Mouse (Mus musculus): ENCODE results near the gene Defb10. TPM values are rescaled to one million over a fixed set of nuclear protein-coding genes. Genes with fewer than 3 reads are reported as not detected.
"Not testable (repeated sequence)": the region's sequence is repeated elsewhere in the genome, so short reads cannot be mapped to it uniquely, and the experiment has no call there.

The Defb10 gene
- total RNA-seq (2014; fragmentation: Nextera tagmentation) (not detected in 2 replicates), total RNA-seq (2017) (not detected in 2 replicates)

- ATAC-seq (replicated peaks; ENCODE audit: low FRiP score, low TSS enrichment, poor library complexity, severe bottlenecking) = not testable (repeated sequence)
Observed at GRCm38 (mm10) chr8:21858586-21858985, at the start of gene Defb10. Gene Defb10, plus strand, starts transcription at chr8:21858901.

- not testable (repeated sequence) for ATAC-seq (replicated peaks; ENCODE audit: low FRiP score, low TSS enrichment, poor library complexity, severe bottlenecking)
Observed at GRCm38 (mm10) chr8:21885321-21885720, 26.6 kb downstream of the Defb10 start, which contains the start of gene Defb9. Gene Defb9, minus strand, starts transcription at chr8:21885421.

- ATAC-seq (replicated peaks; ENCODE audit: low FRiP score, low TSS enrichment, poor library complexity, severe bottlenecking) = not testable (repeated sequence)
Observed at GRCm38 (mm10) chr8:21906290-21906689, 47.6 kb downstream of the Defb10 start, which contains the start of gene Defb11. Gene Defb11, minus strand, starts transcription at chr8:21906412.

Other genes with a start within 250 kb of the Defb10 start
- not detected in 2 replicates for gene Defa26, start 240.7 kb upstream of the Defb10 start, total RNA-seq (2014; fragmentation: Nextera tagmentation)
- gene Defa26, start 240.7 kb upstream of the Defb10 start, total RNA-seq (2017) = not detected in 2 replicates
- not detected in 2 replicates for gene Defa17, start 203.1 kb upstream of the Defb10 start, total RNA-seq (2014; fragmentation: Nextera tagmentation)
- not detected in 2 replicates for gene Defa17, start 203.1 kb upstream of the Defb10 start, total RNA-seq (2017)
- gene Defa34, start 193.1 kb upstream of the Defb10 start, total RNA-seq (2014; fragmentation: Nextera tagmentation) = not detected in 2 replicates
- gene Defa34, start 193.1 kb upstream of the Defb10 start, total RNA-seq (2017) = not detected in 2 replicates
- gene AY761184, start 155.3 kb upstream of the Defb10 start, total RNA-seq (2014; fragmentation: Nextera tagmentation) = not detected in 2 replicates
- not detected in 2 replicates for gene AY761184, start 155.3 kb upstream of the Defb10 start, total RNA-seq (2017)
- gene Defa24, start 124.4 kb upstream of the Defb10 start, total RNA-seq (2014; fragmentation: Nextera tagmentation) = not detected in 2 replicates
- not detected in 2 replicates for gene Defa24, start 124.4 kb upstream of the Defb10 start, total RNA-seq (2017)
- not detected in 2 replicates for gene Defb50, start 35.4 kb upstream of the Defb10 start, total RNA-seq (2014; fragmentation: Nextera tagmentation)
- not detected in 2 replicates for gene Defb50, start 35.4 kb upstream of the Defb10 start, total RNA-seq (2017)
- gene Defb2, start 19.0 kb upstream of the Defb10 start, total RNA-seq (2014; fragmentation: Nextera tagmentation) = not detected in 2 replicates
- gene Defb2, start 19.0 kb upstream of the Defb10 start, total RNA-seq (2017) = not detected in 2 replicates
- not detected in 2 replicates for gene Defb9, start 26.5 kb downstream of the Defb10 start, total RNA-seq (2014; fragmentation: Nextera tagmentation)
- not detected in 2 replicates for gene Defb9, start 26.5 kb downstream of the Defb10 start, total RNA-seq (2017)
- gene Defb11, start 47.5 kb downstream of the Defb10 start, total RNA-seq (2014; fragmentation: Nextera tagmentation) = not detected in 2 replicates
- gene Defb11, start 47.5 kb downstream of the Defb10 start, total RNA-seq (2017) = not detected in 2 replicates
- gene Defb15, start 73.8 kb downstream of the Defb10 start, total RNA-seq (2014; fragmentation: Nextera tagmentation) = not detected in 2 replicates
- gene Defb15, start 73.8 kb downstream of the Defb10 start, total RNA-seq (2017) = not detected in 2 replicates
- gene Defb35, start 79.5 kb downstream of the Defb10 start, total RNA-seq (2014; fragmentation: Nextera tagmentation) = not detected in 2 replicates
- not detected in 2 replicates for gene Defb35, start 79.5 kb downstream of the Defb10 start, total RNA-seq (2017)
- gene Defb13, start 87.9 kb downstream of the Defb10 start, total RNA-seq (2014; fragmentation: Nextera tagmentation) = not detected in 2 replicates
- gene Defb13, start 87.9 kb downstream of the Defb10 start, total RNA-seq (2017) = not detected in 2 replicates
- gene Fam90a1a, start 99.8 kb downstream of the Defb10 start, total RNA-seq (2014; fragmentation: Nextera tagmentation) = not detected in 2 replicates
- gene Fam90a1a, start 99.8 kb downstream of the Defb10 start, total RNA-seq (2017) = not detected in 2 replicates
- not detected in 2 replicates for gene Ccdc70, start 110.9 kb downstream of the Defb10 start, total RNA-seq (2014; fragmentation: Nextera tagmentation)
- not detected in 2 replicates for gene Ccdc70, start 110.9 kb downstream of the Defb10 start, total RNA-seq (2017)
- 50.4 and 51.5 TPM in 2 replicates for gene Atp7b, start 201.4 kb downstream of the Defb10 start, total RNA-seq (2014; fragmentation: Nextera tagmentation)
- gene Atp7b, start 201.4 kb downstream of the Defb10 start, total RNA-seq (2017) = 14.3 and 29.1 TPM in 2 replicates
- gene Alg11, start 201.8 kb downstream of the Defb10 start, total RNA-seq (2014; fragmentation: Nextera tagmentation) = 15.7 and 19.1 TPM in 2 replicates
- 19.9 and 22.9 TPM in 2 replicates for gene Alg11, start 201.8 kb downstream of the Defb10 start, total RNA-seq (2017)

Measured in megakaryocyte-erythroid progenitor cell, adult 5-6 weeks (primary cell).